Mouse (Mus musculus) neural tube, embryonic 15.5 days (tissue): ENCODE results near the gene Sall1. TPM values are rescaled to one million over a fixed set of nuclear protein-coding genes. Genes with fewer than 3 reads are reported as not detected.

ENCODE experiments used
- ATAC-seq: fragments of 200-750 bp; cut with Nextera tagmentation; 2 replicates; pipeline ENCODE4 v1.8.0; 2017; ENCODE audit warnings: mild to moderate bottlenecking, moderate TSS enrichment, moderate library complexity; ENCODE audit not compliant: low FRiP score
- H3K27ac ChIP-seq: fragments of 300-500 bp; sonication (generic); replicated peaks from 2 replicates; pipeline ENCODE4 v1.5.1; 2015; ENCODE audit warnings: mild to moderate bottlenecking, inconsistent platforms
- H3K27me3 ChIP-seq: fragments of 300-500 bp; sonication (generic); replicated peaks from 2 replicates; pipeline ENCODE4 v1.6.1; 2015; ENCODE audit warnings: inconsistent platforms
- H3K36me3 ChIP-seq: fragments of 300-500 bp; sonication (generic); 2 replicates; pipeline ENCODE4 v1.6.1; 2015; ENCODE audit warnings: inconsistent platforms
- H3K4me1 ChIP-seq: fragments of 300-500 bp; sonication (generic); 2 replicates; pipeline ENCODE4 v1.6.1; 2015; ENCODE audit warnings: inconsistent platforms
- H3K4me2 ChIP-seq: fragments of 300-500 bp; sonication (generic); 2 replicates; pipeline ENCODE4 v1.6.1; 2015; ENCODE audit warnings: inconsistent platforms, mild to moderate bottlenecking, moderate library complexity
- H3K4me3 ChIP-seq: fragments of 300-500 bp; sonication (generic); replicated peaks from 2 replicates; pipeline ENCODE4 v1.5.1; 2015; ENCODE audit warnings: mild to moderate bottlenecking, inconsistent platforms
- H3K9ac ChIP-seq: fragments of 300-500 bp; sonication (generic); replicated peaks from 2 replicates; pipeline ENCODE4 v1.6.1; 2015; ENCODE audit warnings: mild to moderate bottlenecking, inconsistent platforms
- H3K9me3 ChIP-seq: fragments of 300-500 bp; sonication (generic); replicated peaks from 2 replicates; pipeline ENCODE4 v1.6.1; 2016; ENCODE audit warnings: inconsistent platforms
- WGBS: fragments of 180-500 bp; shearing (Covaris S2); methylation state at CpG from one replicate; pipeline ENCODE4 v1.1.7; 2015; ENCODE audit warnings: mixed read lengths; 5-methylcytosine and 5-hydroxymethylcytosine counted together
- polyA plus RNA-seq: library from polyadenylated mRNA; unstranded; fragments of >200 nt; fragmentation: Nextera tagmentation; extraction: Ambion mirVana; gene quantifications from 2 replicates; pipeline ENCODE4 v1.2.1, GENCODE M21; 2015

Sall1 gene
- polyA plus RNA-seq, 1 experiment from 2014 or later: 11.6 TPM

- Histone ChIP-seq H3K4me1 (peaks cover 9% of the 10 kb centered on the region), H3K4me3 (no peak overlapping the region), H3K9me3 (no peaks in the 10 kb centered on the region), H3K27me3 (peaks cover 10% of the 10 kb centered on the region), H3K9ac (no peak overlapping the region), H3K36me3 (no peaks in the 10 kb centered on the region), H3K27ac (no peak overlapping the region), H3K4me2 (no peak overlapping the region)
- no peak for ATAC-seq
- WGBS: 32% methylated on average over 12 of the region's 12 CpGs
Observed at GRCm38 (mm10) chr8:89012024-89012712, 31.8 kb downstream of the Sall1 start.

DNA sequence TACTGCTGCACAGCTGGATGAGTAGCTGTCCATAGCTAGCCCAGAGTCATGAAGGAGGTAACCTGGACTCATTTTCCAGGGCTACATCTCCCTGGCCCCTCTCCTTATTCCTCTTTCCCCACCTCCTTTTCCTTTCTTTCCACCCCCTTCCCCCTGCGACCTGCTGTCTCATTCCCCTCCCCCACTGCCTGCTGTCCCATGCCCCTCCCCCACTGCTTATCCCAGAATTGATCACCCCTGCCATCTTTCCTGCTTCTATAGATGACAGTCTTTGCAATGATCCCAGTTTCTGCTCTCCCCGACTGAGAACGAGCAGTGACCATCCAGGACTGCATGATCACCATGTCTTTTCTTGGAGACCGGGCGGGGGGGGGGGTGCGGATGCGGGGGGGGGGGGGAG lies 35.2 kb downstream of the Sall1 start:
- no peak overlapping the region for H3K4me2 ChIP-seq
- no peaks in the 10 kb centered on the region for H3K36me3 ChIP-seq
- no peak overlapping the region for H3K4me3 ChIP-seq
- WGBS: 11% methylated on average over 5 of the region's 7 CpGs
- peaks cover 10% of the 10 kb centered on the region for H3K27me3 ChIP-seq
- ATAC-seq: no peak
- H3K27ac ChIP-seq: no peak overlapping the region
- H3K9ac ChIP-seq: no peak overlapping the region
- no peaks in the 10 kb centered on the region for H3K9me3 ChIP-seq
- H3K4me1 ChIP-seq: peaks cover 24% of the 10 kb centered on the region

DNA sequence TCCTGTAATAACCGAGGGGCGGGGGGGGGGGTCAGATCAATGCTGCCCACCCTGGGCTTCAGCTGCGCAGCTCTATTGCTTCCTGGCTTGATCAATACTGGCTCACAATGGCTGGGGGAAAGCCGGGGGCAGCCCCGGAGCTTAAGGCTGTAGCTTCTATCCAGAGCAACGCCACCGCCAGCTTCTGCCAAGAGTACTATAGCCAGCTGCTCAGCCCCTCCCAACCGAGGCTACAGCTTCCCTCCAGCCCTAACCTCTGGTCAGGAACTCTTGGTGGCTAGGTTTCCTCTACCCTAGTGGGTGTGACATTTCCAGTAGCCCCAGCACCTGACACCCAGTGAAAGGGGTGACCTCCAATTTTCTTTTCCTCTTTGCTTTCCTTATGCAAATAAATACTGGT lies 36.8 kb downstream of the Sall1 start:
- peak overlapping the region; percentile 50 for H3K4me3 ChIP-seq
- 3% methylated on average over 8 of the region's 8 CpGs for WGBS
- no peaks in the 10 kb centered on the region for H3K36me3 ChIP-seq
- H3K27ac ChIP-seq: no peak overlapping the region
- H3K9me3 ChIP-seq: no peaks in the 10 kb centered on the region
- peak overlapping the region; percentile 97 for H3K4me2 ChIP-seq
- peaks cover 24% of the 10 kb centered on the region for H3K4me1 ChIP-seq
- 0 out of 2 replicates have a peak, but pooled peaks have one; percentile 41 for ATAC-seq
- H3K9ac ChIP-seq: no peak overlapping the region
- peaks cover 10% of the 10 kb centered on the region for H3K27me3 ChIP-seq

DNA sequence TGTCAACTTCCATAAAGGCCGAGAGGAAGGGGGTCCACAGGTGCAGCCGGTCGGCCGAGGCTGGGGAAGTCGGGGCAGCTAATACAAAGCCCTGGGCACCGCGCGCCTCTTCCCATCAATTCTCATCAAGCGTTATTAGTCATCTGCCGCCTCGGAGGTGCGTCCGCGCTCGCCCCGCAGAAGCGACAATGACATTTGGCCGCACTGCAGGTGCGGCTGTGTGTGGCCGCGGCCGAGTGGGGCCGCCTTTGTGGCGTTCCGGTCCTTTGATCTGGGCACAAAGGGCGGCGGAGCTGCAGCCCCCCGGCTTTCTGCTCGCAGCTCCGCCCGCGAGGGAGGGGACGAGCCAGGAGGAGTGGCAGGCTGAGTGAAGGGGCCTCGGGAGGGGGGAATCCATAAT lies 37.5 kb downstream of the Sall1 start:
- H3K9ac ChIP-seq: peak overlapping the region; percentile 41
- under 1% methylated on average over 34 of the region's 34 CpGs for WGBS
- peak overlapping the region; percentile 97 for H3K4me2 ChIP-seq
- ATAC-seq: no peak
- no peaks in the 10 kb centered on the region for H3K36me3 ChIP-seq
- peaks cover 11% of the 10 kb centered on the region for H3K27me3 ChIP-seq
- H3K4me3 ChIP-seq: peak overlapping the region; percentile 50
- H3K4me1 ChIP-seq: peaks cover 24% of the 10 kb centered on the region
- no peak overlapping the region for H3K27ac ChIP-seq
- H3K9me3 ChIP-seq: no peaks in the 10 kb centered on the region

- 17% methylated on average over 11 of the region's 11 CpGs for WGBS
- peaks cover 15% of the 10 kb centered on the region for H3K27me3 ChIP-seq
- peaks cover 24% of the 10 kb centered on the region for H3K4me1 ChIP-seq
- no peak overlapping the region for H3K9ac ChIP-seq
- peak overlapping the region; percentile 50 for H3K4me3 ChIP-seq
- H3K4me2 ChIP-seq: peak overlapping the region; percentile 97
- ATAC-seq: no peak
- H3K27ac ChIP-seq: no peak overlapping the region
- H3K9me3 ChIP-seq: no peaks in the 10 kb centered on the region
- H3K36me3 ChIP-seq: no peaks in the 10 kb centered on the region
Observed at GRCm38 (mm10) chr8:89005797-89006196, 38.2 kb downstream of the Sall1 start.

DNA sequence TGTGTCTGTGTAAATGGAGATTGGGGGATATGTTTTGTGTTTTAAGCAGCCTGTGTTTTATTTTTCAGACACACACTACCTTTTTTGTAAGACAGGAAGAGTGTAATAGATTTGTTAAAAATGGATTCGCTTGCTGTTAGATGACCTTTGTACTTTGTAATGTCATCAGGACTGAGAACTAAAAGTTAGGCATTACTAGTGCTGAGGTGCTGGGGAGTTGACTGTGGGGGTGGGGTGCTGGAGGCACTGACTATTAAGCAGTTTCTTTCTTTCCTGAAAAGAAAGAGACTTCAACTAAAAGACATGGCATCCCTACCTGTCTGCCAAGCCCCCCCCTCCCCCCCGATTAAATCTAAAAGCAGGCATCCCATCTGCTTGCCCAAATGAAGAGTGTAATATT lies 39.9 kb downstream of the Sall1 start:
- H3K4me3 ChIP-seq: no peak overlapping the region
- peaks cover 15% of the 10 kb centered on the region for H3K27me3 ChIP-seq
- H3K27ac ChIP-seq: no peak overlapping the region
- no peak for ATAC-seq
- H3K36me3 ChIP-seq: no peaks in the 10 kb centered on the region
- no peaks in the 10 kb centered on the region for H3K9me3 ChIP-seq
- peaks cover 24% of the 10 kb centered on the region for H3K4me1 ChIP-seq
- no peak overlapping the region for H3K4me2 ChIP-seq
- 20% methylated on average over 2 of the region's 2 CpGs for WGBS
- H3K9ac ChIP-seq: no peak overlapping the region

DNA sequence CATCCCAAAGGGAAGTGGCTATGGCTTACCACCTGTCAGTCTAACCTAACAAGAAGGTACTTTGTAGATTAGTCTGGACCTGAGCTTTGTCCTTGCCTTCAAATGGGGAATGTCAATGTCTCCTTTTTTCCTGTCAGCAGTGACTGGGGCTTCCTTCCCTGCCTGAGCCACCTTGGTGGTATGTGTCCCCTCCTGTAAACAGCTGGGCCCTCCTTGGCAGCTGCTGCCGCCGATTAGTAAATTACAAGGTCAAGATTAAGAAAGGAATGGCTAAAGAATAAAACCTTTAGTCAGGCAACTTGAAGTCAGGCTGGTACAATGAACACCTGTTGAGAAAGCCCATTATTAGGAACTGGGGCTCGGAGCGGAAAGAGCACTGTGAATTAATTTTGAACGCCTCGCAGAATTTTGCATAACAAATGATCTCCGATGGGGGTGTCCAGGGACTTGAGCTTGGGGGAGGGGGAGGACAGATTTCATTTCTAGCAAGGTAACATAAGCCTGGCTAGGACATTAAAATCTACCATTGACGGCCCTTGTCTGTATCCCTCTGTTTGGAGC lies 40.5 kb downstream of the Sall1 start:
- H3K9ac ChIP-seq: no peak overlapping the region
- peaks cover 13% of the 10 kb centered on the region for H3K27me3 ChIP-seq
- WGBS: 11% methylated on average over 8 of the region's 8 CpGs
- no peak for ATAC-seq
- H3K4me1 ChIP-seq: peaks cover 24% of the 10 kb centered on the region
- no peaks in the 10 kb centered on the region for H3K36me3 ChIP-seq
- no peaks in the 10 kb centered on the region for H3K9me3 ChIP-seq
- H3K27ac ChIP-seq: no peak overlapping the region
- no peak overlapping the region for H3K4me3 ChIP-seq
- no peak overlapping the region for H3K4me2 ChIP-seq

GRCm38 (mm10) chr8:89002128-89002527 lies 41.8 kb downstream of the Sall1 start:
- Histone ChIP-seq H3K9ac (no peak overlapping the region), H3K4me3 (no peak overlapping the region), H3K9me3 (no peaks in the 10 kb centered on the region), H3K27me3 (peaks cover 5% of the 10 kb centered on the region; the same call in 1 of the 2 replicates), H3K4me1 (peaks cover 15% of the 10 kb centered on the region), H3K4me2 (no peak overlapping the region), H3K36me3 (no peaks in the 10 kb centered on the region), H3K27ac (no peak overlapping the region)
- 76% methylated on average over 2 of the region's 2 CpGs for WGBS
- no peak for ATAC-seq

- Histone ChIP-seq H3K27ac (no peak overlapping the region), H3K4me3 (no peak overlapping the region), H3K9ac (no peak overlapping the region), H3K36me3 (no peaks in the 10 kb centered on the region), H3K4me1 (no peaks in the 10 kb centered on the region), H3K9me3 (no peaks in the 10 kb centered on the region), H3K4me2 (no peak overlapping the region), H3K27me3 (peaks cover 5% of the 10 kb centered on the region; the same call in 1 of the 2 replicates)
- 95% methylated on average over 2 of the region's 2 CpGs for WGBS
- no peak for ATAC-seq
Observed at GRCm38 (mm10) chr8:88997276-88997675, 46.7 kb downstream of the Sall1 start.

DNA sequence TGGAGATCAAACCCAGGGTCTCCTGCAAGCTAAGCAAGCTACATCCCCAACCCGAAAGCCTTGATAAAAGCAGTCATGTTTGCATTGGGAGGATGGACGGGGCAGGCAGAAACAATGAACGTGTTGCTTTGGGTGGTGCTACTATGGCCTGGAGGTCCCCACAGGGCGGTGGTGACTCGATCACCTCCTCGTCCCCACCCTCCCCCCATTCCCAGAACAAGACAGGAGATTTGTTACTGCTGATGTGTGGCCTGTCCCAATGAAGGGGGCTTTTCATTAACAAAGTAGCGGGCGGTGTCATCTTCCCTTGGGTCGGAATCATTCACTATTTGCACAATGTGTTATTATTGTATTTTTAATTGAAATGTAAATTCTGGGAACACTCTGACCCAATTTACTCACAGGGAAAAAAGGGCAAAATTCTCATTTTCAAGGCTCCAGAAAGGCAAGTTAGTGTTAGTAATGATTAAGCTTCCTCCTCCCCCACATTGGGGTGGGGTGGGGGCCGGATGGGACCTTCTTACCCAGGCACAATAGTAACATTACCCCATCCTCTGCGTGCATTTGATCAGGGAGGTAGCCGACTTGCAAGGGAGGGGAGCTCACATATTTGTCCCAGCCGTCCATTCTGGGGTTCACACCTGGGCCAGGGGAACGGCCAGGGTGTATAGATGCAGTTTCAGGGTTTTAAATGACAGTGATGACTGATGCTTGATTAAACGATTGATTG lies 52.0 kb downstream of the Sall1 start:
- ATAC-seq: no peak
- no peak overlapping the region for H3K9ac ChIP-seq
- no peak overlapping the region for H3K4me3 ChIP-seq
- no peaks in the 10 kb centered on the region for H3K9me3 ChIP-seq
- 54% methylated on average over 15 of the region's 15 CpGs for WGBS
- no peaks in the 10 kb centered on the region for H3K4me1 ChIP-seq
- no peak overlapping the region for H3K27ac ChIP-seq
- H3K27me3 ChIP-seq: no peaks in the 10 kb centered on the region
- no peaks in the 10 kb centered on the region for H3K36me3 ChIP-seq
- no peak overlapping the region for H3K4me2 ChIP-seq

- WGBS: 87% methylated on average over 5 of the region's 5 CpGs
- no peak overlapping the region for H3K27ac ChIP-seq
- H3K4me1 ChIP-seq: no peaks in the 10 kb centered on the region
- no peak for ATAC-seq
- H3K36me3 ChIP-seq: no peaks in the 10 kb centered on the region
- H3K9ac ChIP-seq: no peak overlapping the region
- no peak overlapping the region for H3K4me3 ChIP-seq
- H3K27me3 ChIP-seq: no peaks in the 10 kb centered on the region
- H3K9me3 ChIP-seq: no peaks in the 10 kb centered on the region
- no peak overlapping the region for H3K4me2 ChIP-seq
Observed at GRCm38 (mm10) chr8:88991176-88991575, 52.8 kb downstream of the Sall1 start.

DNA sequence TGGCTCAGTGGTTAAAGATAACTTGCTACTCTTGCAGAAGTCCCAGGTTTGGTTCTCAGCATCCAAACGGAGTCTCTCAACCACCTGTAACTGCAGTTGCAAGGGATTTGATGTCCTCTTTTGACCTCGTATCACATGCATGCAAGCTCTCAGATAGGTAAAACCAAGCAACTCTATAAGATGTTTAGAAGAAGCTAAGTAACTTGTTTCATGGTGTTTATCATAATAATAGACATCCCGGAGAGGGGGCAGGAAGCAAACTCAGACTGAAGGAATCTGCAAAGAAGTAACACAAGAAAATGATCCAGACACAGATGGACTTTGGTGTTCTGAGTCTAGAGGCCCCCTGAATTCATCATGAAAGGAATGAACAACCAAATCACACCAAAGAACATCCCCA lies 55.0 kb downstream of the Sall1 start:
- no peaks in the 10 kb centered on the region for H3K4me1 ChIP-seq
- no peaks in the 10 kb centered on the region for H3K27me3 ChIP-seq
- WGBS: 89% methylated on average over 3 of the region's 3 CpGs
- no peak for ATAC-seq
- H3K4me2 ChIP-seq: no peak overlapping the region
- H3K9me3 ChIP-seq: no peaks in the 10 kb centered on the region
- H3K4me3 ChIP-seq: no peak overlapping the region
- no peak overlapping the region for H3K9ac ChIP-seq
- H3K36me3 ChIP-seq: no peaks in the 10 kb centered on the region
- no peak overlapping the region for H3K27ac ChIP-seq
